In the genomic region with DNA sequence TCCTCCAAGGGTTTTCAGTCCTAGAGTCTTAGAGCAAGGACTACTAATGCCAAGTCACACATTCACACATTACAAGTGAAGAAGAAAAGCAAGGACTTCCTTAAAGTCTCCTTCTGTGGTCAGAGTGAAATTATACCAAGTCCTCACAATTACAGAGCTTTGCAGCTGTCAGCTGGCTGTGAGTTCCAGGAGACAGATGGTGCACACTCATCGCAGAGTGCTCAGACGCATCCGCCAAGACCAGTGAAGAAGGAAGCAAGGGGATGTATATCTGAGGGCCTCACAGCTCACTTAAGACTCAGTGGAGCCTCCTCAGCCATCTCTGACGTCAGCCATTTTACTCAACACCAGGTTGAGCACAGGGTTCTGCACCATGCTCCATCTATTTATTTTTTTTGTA, we compare ENCODE assay signal across 40 mouse cellular contexts. TPM values are rescaled to one million over a fixed set of nuclear protein-coding genes. Genes with fewer than 3 reads are reported as not detected.
A peak's percentile ranks its signal among the peaks of the same experiment; 100 is the strongest.
DNase-seq lines count a peak whose midpoint lies in the region; ATAC-seq and TF ChIP-seq lines count a peak whose summit lies in the region.
"Had no signal": no experiment of that assay in that cellular context is flagged by ENCODE, and none has a peak within 500 bp of the region (broad histone marks: within the 10 kb centered on the region; RNA-seq: fewer than 3 reads in every experiment).

No protein-coding gene starts in this region.

- H3K27me3 ChIP-seq in forebrain, postnatal 0 days (ENCODE audit: insufficient read depth, low read length), result no peaks in the 10 kb centered on the region
- H3K27me3 ChIP-seq in forebrain, embryonic 16.5 days (replicated peaks; ENCODE audit: control insufficient read depth, insufficient read depth, low read length), result no peaks in the 10 kb centered on the region
- H3K27me3 ChIP-seq: hindbrain, embryonic 13.5 days; liver, embryonic 13.5 days; midbrain, embryonic 15.5 days; neural tube, embryonic 13.5 days had no signal

- DNase-seq in forebrain, postnatal 0 days, result no peak
- DNase-seq in brain, adult 2 months (ENCODE audit: low read depth, low spot score), result peak; percentile 72
- peak; percentile 21 for DNase-seq in right cerebral cortex, postnatal 14 days
- DNase-seq in layer of hippocampus, postnatal 36 days, result no peak
- no peak for DNase-seq in lung, adult 2 months
- no peak for DNase-seq in embryo, embryonic 9.5 days (ENCODE audit: extremely low spot score)
- DNase-seq: adrenal gland, adult 8-10 months; cerebellum, adult 11-12 months; cerebellum, adult 9-11 months; gastrocnemius, postnatal 25 days; heart, adult 18-20 months; heart, postnatal 36 days; kidney, adult 9 months; kidney, postnatal 10 days; left cerebral cortex, postnatal 4 days; liver, embryonic 13.5 days; lung, adult 18-20 months; lung, postnatal 10 days; spleen, adult 18-20 months; thymus, adult 2 months; thymus, postnatal 36 days had no signal

- H3K9me3 ChIP-seq in forebrain, postnatal 0 days (ENCODE audit: low read length), result no peaks in the 10 kb centered on the region
- H3K9me3 ChIP-seq in forebrain, embryonic 16.5 days (ENCODE audit: control insufficient read depth, low read length), result no peaks in the 10 kb centered on the region
- H3K9me3 ChIP-seq: hindbrain, embryonic 13.5 days; liver, embryonic 13.5 days; midbrain, embryonic 10.5 days; midbrain, embryonic 15.5 days; neural tube, embryonic 13.5 days had no signal

- H3K4me3 ChIP-seq in forebrain, postnatal 0 days (ENCODE audit: low read depth, low read length), result no peak overlapping the region
- no peak overlapping the region for H3K4me3 ChIP-seq in forebrain, embryonic 16.5 days (replicated peaks; ENCODE audit: low read length)
- H3K4me3 ChIP-seq in lung, adult 2 months (replicated peaks; ENCODE audit: extremely low read depth, low read depth, low read length), result no peak overlapping the region
- H3K4me3 ChIP-seq: erythroblast, embryonic 14.5 days; hindbrain, embryonic 13.5 days; left cerebral cortex, adult 2 months; liver, embryonic 13.5 days; midbrain, embryonic 10.5 days; midbrain, embryonic 15.5 days; neural tube, embryonic 13.5 days had no signal

- H3K36me3 ChIP-seq in forebrain, postnatal 0 days (ENCODE audit: insufficient read depth), result no peaks in the 10 kb centered on the region
- no peaks in the 10 kb centered on the region for H3K36me3 ChIP-seq in forebrain, embryonic 16.5 days (ENCODE audit: control insufficient read depth, insufficient read depth)
- H3K36me3 ChIP-seq: G1E; hindbrain, embryonic 13.5 days; liver, embryonic 13.5 days; midbrain, embryonic 10.5 days; midbrain, embryonic 15.5 days; neural tube, embryonic 13.5 days had no signal

- 0 out of 2 replicates have a peak, but pooled peaks have one; percentile 16 for ATAC-seq in forebrain, postnatal 0 days
- no peak for ATAC-seq in forebrain, embryonic 16.5 days
- peak; percentile 60 for ATAC-seq in megakaryocyte progenitor cell, adult 5-6 weeks (replicated peaks; ENCODE audit: poor library complexity)
- ATAC-seq: intestine, postnatal 0 days; midbrain, embryonic 15.5 days had no signal

- WGBS in forebrain, postnatal 0 days, result 86% methylated on average over 4 of the region's 4 CpGs
- WGBS in forebrain, embryonic 16.5 days, result 88% methylated on average over 4 of the region's 4 CpGs
- 70% methylated on average over 4 of the region's 4 CpGs for WGBS in lung, adult 2 months

- no peak overlapping the region for H3K9ac ChIP-seq in forebrain, postnatal 0 days
- no peak overlapping the region for H3K9ac ChIP-seq in forebrain, embryonic 16.5 days (replicated peaks; ENCODE audit: low read depth, low read length)
- H3K9ac ChIP-seq: hindbrain, embryonic 13.5 days; liver, embryonic 13.5 days; midbrain, embryonic 15.5 days; neural tube, embryonic 13.5 days had no signal

- no peak for TF ChIP-seq CTCF in forebrain, postnatal 0 days (IDR thresholded peaks at IDR 0.05; ENCODE audit: low read depth)
- TF ChIP-seq CTCF in lung, adult 2 months (IDR thresholded peaks at IDR 0.05; ENCODE audit: insufficient read depth, low read length), result no peak

- no peak for TF ChIP-seq POLR2A in lung, adult 2 months (IDR thresholded peaks at IDR 0.05; ENCODE audit: borderline replicate concordance, extremely low read depth, low read depth, low read length)

- no peaks in the 10 kb centered on the region for H3K4me1 ChIP-seq in forebrain, postnatal 0 days (ENCODE audit: insufficient read depth)
- H3K4me1 ChIP-seq in forebrain, embryonic 16.5 days (replicated peaks; ENCODE audit: control insufficient read depth, insufficient read depth, low read length), result no peaks in the 10 kb centered on the region
- H3K4me1 ChIP-seq in lung, adult 2 months (ENCODE audit: control insufficient read depth, insufficient read depth, low read length), result no peaks in the 10 kb centered on the region
- H3K4me1 ChIP-seq: hindbrain, embryonic 13.5 days; liver, embryonic 13.5 days; midbrain, embryonic 10.5 days; midbrain, embryonic 15.5 days; neural tube, embryonic 13.5 days had no signal

- H3K4me2 ChIP-seq in forebrain, postnatal 0 days (ENCODE audit: low read depth), result no peak overlapping the region
- H3K4me2 ChIP-seq in forebrain, embryonic 16.5 days (ENCODE audit: low read length), result no peak overlapping the region
- H3K4me2 ChIP-seq: heart, embryonic 11.5 days; hindbrain, embryonic 13.5 days; liver, embryonic 13.5 days; midbrain, embryonic 15.5 days; neural tube, embryonic 13.5 days had no signal

- H3K27ac ChIP-seq in forebrain, postnatal 0 days (ENCODE audit: low read depth, low read length), result no peak overlapping the region
- no peak overlapping the region for H3K27ac ChIP-seq in forebrain, embryonic 16.5 days (ENCODE audit: low read length)
- H3K27ac ChIP-seq: hindbrain, embryonic 13.5 days; left cerebral cortex, adult 2 months; liver, embryonic 13.5 days; macrophage; midbrain, embryonic 10.5 days; midbrain, embryonic 15.5 days; neural tube, embryonic 13.5 days had no signal

RNA-seq across cellular contexts. Expression of gene Klrb1a, which starts 1.1 kb away (rescaled TPM):
- not detected in 2 replicates for total RNA-seq in forebrain, postnatal 0 days (2014; rRNA removed)
- polyA plus RNA-seq in forebrain, postnatal 0 days (2015; fragmentation: Nextera tagmentation; extraction: Ambion mirVana), result not detected in 2 replicates
- not detected in 2 replicates for polyA plus RNA-seq in forebrain, embryonic 16.5 days (2015; fragmentation: Nextera tagmentation; extraction: Ambion mirVana)
- 0.74 TPM in 1 of 2 replicates, not detected in the other for total RNA-seq in megakaryocyte progenitor cell, adult 5-6 weeks (2015)
- not detected in 2 replicates for total RNA-seq in megakaryocyte progenitor cell, adult 5-6 weeks (2017)
- total RNA-seq in layer of hippocampus, postnatal 36 days (2021), result not detected
- 0.52 and 1.8 TPM in 2 replicates for polyA plus RNA-seq in lung, adult 2 months (2012; rRNA removed)
- total RNA-seq: adrenal gland, adult 8-10 months; adrenal gland, postnatal 4 days; gastrocnemius, adult 18-20 months; gastrocnemius, postnatal 25 days; heart, adult 18-20 months; heart, postnatal 36 days; left cerebral cortex, adult 2 months; left cerebral cortex, postnatal 4 days had no signal
- polyA plus RNA-seq: C2C12; embryonic facial prominence, embryonic 14.5 days; erythroblast, embryonic 14.5 days; forebrain, embryonic 11.5 days; G1E; heart, embryonic 11.5 days; hindbrain, embryonic 13.5 days; intestine, postnatal 0 days; limb, embryonic 14.5 days; macrophage; midbrain, embryonic 10.5 days; midbrain, embryonic 15.5 days; neural tube, embryonic 13.5 days; stomach, embryonic 16.5 days had no signal

RNA-seq across cellular contexts. Expression of gene Clec2h, which starts 37.8 kb away (rescaled TPM):
- not detected in 2 replicates for total RNA-seq in forebrain, postnatal 0 days (2014; rRNA removed)
- polyA plus RNA-seq in forebrain, postnatal 0 days (2015; fragmentation: Nextera tagmentation; extraction: Ambion mirVana), result not detected in 2 replicates
- polyA plus RNA-seq in forebrain, embryonic 16.5 days (2015; fragmentation: Nextera tagmentation; extraction: Ambion mirVana), result not detected in 2 replicates
- not detected in 2 replicates for total RNA-seq in megakaryocyte progenitor cell, adult 5-6 weeks (2015)
- total RNA-seq in megakaryocyte progenitor cell, adult 5-6 weeks (2017), result not detected in 2 replicates
- total RNA-seq in layer of hippocampus, postnatal 36 days (2021), result not detected
- polyA plus RNA-seq in lung, adult 2 months (2012; rRNA removed), result 0.17 TPM in 1 of 2 replicates, not detected in the other
- total RNA-seq: gastrocnemius, adult 18-20 months; gastrocnemius, postnatal 25 days; left cerebral cortex, postnatal 4 days had no signal
- polyA plus RNA-seq: C2C12; embryonic facial prominence, embryonic 14.5 days; erythroblast, embryonic 14.5 days; forebrain, embryonic 11.5 days; G1E; heart, embryonic 11.5 days; hindbrain, embryonic 13.5 days; limb, embryonic 14.5 days; liver, embryonic 13.5 days; macrophage; midbrain, embryonic 10.5 days; midbrain, embryonic 15.5 days; neural tube, embryonic 13.5 days; thymus, adult 2 months had no signal

RNA-seq across cellular contexts. Expression of gene A2ml1, which starts 43.0 kb away (rescaled TPM):
- total RNA-seq in forebrain, postnatal 0 days (2014; rRNA removed), result 2.8 and 3.9 TPM in 2 replicates
- 10.7 and 14.2 TPM in 2 replicates for polyA plus RNA-seq in forebrain, postnatal 0 days (2015; fragmentation: Nextera tagmentation; extraction: Ambion mirVana)
- polyA plus RNA-seq in forebrain, embryonic 16.5 days (2015; fragmentation: Nextera tagmentation; extraction: Ambion mirVana), result 3.4 and 3.9 TPM in 2 replicates
- total RNA-seq in megakaryocyte progenitor cell, adult 5-6 weeks (2015), result not detected in 2 replicates
- not detected in 2 replicates for total RNA-seq in megakaryocyte progenitor cell, adult 5-6 weeks (2017)
- total RNA-seq in layer of hippocampus, postnatal 36 days (2021), result 10 to 100 TPM; 12.1 to 13.3 TPM
- polyA plus RNA-seq in lung, adult 2 months (2012; rRNA removed), result 2.8 and 5.1 TPM in 2 replicates
- total RNA-seq: adrenal gland, adult 8-10 months; gastrocnemius, adult 18-20 months; gastrocnemius, postnatal 25 days; heart, postnatal 36 days had no signal
- polyA plus RNA-seq: C2C12; erythroblast, embryonic 14.5 days; forebrain, embryonic 11.5 days; G1E; heart, embryonic 11.5 days; limb, embryonic 14.5 days; macrophage; midbrain, embryonic 10.5 days had no signal

Comparison
In these comparisons a context has a peak if more than half of its experiments do, and no peak if none do; other contexts are left out.
1. DNase-seq: peak in brain, adult 2 months (single experiment) and right cerebral cortex, postnatal 14 days (single experiment); none in forebrain, postnatal 0 days (single experiment), layer of hippocampus, postnatal 36 days (0 of 2), lung, adult 2 months (single experiment) and embryo, embryonic 9.5 days (single experiment).